Mouse (Mus musculus) limb, embryonic 14.5 days (tissue): Measurements from ENCODE around the gene Diaph3. TPM values are rescaled to one million over a fixed set of nuclear protein-coding genes. Genes with fewer than 3 reads are reported as not detected.
"Not testable (repeated sequence)": the region's sequence is repeated elsewhere in the genome, so short reads cannot be mapped to it uniquely, and the experiment has no call there.

Experiments
- ATAC-seq: fragments of 200-750 bp; cut with Nextera tagmentation; 2 replicates; pipeline ENCODE4 v1.8.0; 2017; ENCODE audit warnings: low read depth, moderate number of reproducible peaks, moderate TSS enrichment; ENCODE audit not compliant: low FRiP score
- DNase-seq: peaks from one replicate; pipeline ENCODE4 v3.0.0-alpha.2; 2015; ENCODE audit warnings: low spot score
- H3K27ac ChIP-seq: fragments of 300-500 bp; sonication (generic); replicated peaks from 2 replicates; pipeline ENCODE4 v1.5.1; 2014; ENCODE audit warnings: low read depth, mild to moderate bottlenecking, low read length, moderate library complexity, mixed read lengths
- H3K27me3 ChIP-seq: fragments of 300-500 bp; sonication (generic); 2 replicates; pipeline ENCODE4 v1.6.1; 2014; ENCODE audit warnings: low read length, mixed read lengths; ENCODE audit not compliant: control insufficient read depth, insufficient read depth
- H3K36me3 ChIP-seq: fragments of 300-500 bp; sonication (generic); 2 replicates; pipeline ENCODE4 v1.6.1; 2014; ENCODE audit warnings: mild to moderate bottlenecking, low read length, moderate library complexity, mixed read lengths; ENCODE audit not compliant: control insufficient read depth, insufficient read depth
- H3K4me1 ChIP-seq: fragments of 300-500 bp; sonication (generic); 2 replicates; pipeline ENCODE4 v1.6.1; 2014; ENCODE audit warnings: antibody characterized with exemption, low read length, mixed read lengths; ENCODE audit not compliant: control insufficient read depth, insufficient read depth
- H3K4me2 ChIP-seq: fragments of 300-500 bp; sonication (generic); replicated peaks from 2 replicates; pipeline ENCODE4 v1.6.1; 2014; ENCODE audit warnings: low read depth, mild to moderate bottlenecking, low read length, moderate library complexity; ENCODE audit not compliant: severe bottlenecking
- H3K4me3 ChIP-seq: fragments of 300-500 bp; sonication (generic); replicated peaks from 2 replicates; pipeline ENCODE4 v1.5.1; 2014; ENCODE audit warnings: low read length
- H3K9ac ChIP-seq: fragments of 300-500 bp; sonication (generic); 2 replicates; pipeline ENCODE4 v1.6.1; 2014; ENCODE audit warnings: mild to moderate bottlenecking, low read depth, low read length, moderate library complexity; ENCODE audit not compliant: severe bottlenecking
- H3K9me3 ChIP-seq: fragments of 300-500 bp; sonication (generic); 2 replicates; pipeline ENCODE4 v1.6.1; 2016; ENCODE audit warnings: low read length; ENCODE audit not compliant: control insufficient read depth
- POLR2A ChIP-seq: fragments of 200-500 bp; IDR thresholded peaks from 2 replicates; pipeline ENCODE4 v1.8.0; 2012; ENCODE audit warnings: inconsistent platforms, mild to moderate bottlenecking, moderate library complexity, borderline replicate concordance; ENCODE audit not compliant: insufficient read depth, insufficient read length; ENCODE audit errors: extremely low read depth
- WGBS: fragments of 180-500 bp; shearing (Covaris S2); extraction: QIAGEN DNeasy Blood & Tissue Kit; methylation state at CpG from one replicate; pipeline ENCODE4 v1.1.7; 2014; 5-methylcytosine and 5-hydroxymethylcytosine counted together
- polyA plus RNA-seq, 2 experiments: library from polyadenylated mRNA; depleted of rRNA in 1 of 2; stranded (reverse) in 1 of 2; unstranded in 1 of 2; fragments of >200 nt; fragmentation: Nextera tagmentation in 1 of 2; extraction: Ambion mirVana in 1 of 2; gene quantifications; 2 replicates each; pipeline versions ENCODE4 v1.2.1 to v1.2.3; 2012 to 2014

Diaph3 gene
- polyA plus RNA-seq, 2 experiments, result 7.3 to 10.5 TPM

DNA sequence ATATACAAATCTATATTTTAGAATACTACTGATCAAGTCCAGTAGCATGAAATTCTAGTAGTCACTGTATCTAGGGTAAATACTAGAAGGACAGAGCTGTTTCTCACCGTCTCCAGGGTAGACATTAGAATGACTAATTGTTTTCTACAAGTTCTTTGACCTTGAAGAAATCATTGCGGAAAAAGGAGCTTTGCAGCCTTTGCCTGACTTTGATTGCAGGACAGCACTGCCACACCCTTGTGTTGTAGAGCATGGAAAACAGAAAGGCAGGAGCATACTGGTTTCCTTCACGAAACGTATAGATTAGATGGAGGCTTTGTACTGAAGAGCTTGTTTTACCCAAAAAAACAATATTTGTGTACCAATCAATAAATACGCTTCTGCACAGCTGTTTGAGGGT lies 52.6 kb downstream of the Diaph3 start:
- H3K4me3 ChIP-seq, result no peak overlapping the region
- ATAC-seq (no peak), DNase-seq (no peak)
- no peak overlapping the region for H3K4me2 ChIP-seq
- H3K36me3 ChIP-seq, result no peaks in the 10 kb centered on the region
- no peaks in the 10 kb centered on the region for H3K4me1 ChIP-seq
- H3K9ac ChIP-seq, result no peak overlapping the region
- H3K27ac ChIP-seq, result no peak overlapping the region
- H3K9me3 ChIP-seq, result no peaks in the 10 kb centered on the region
- TF ChIP-seq POLR2A, result no peak
- no peaks in the 10 kb centered on the region for H3K27me3 ChIP-seq
- WGBS, result 88% methylated on average over 5 of the region's 5 CpGs

DNA sequence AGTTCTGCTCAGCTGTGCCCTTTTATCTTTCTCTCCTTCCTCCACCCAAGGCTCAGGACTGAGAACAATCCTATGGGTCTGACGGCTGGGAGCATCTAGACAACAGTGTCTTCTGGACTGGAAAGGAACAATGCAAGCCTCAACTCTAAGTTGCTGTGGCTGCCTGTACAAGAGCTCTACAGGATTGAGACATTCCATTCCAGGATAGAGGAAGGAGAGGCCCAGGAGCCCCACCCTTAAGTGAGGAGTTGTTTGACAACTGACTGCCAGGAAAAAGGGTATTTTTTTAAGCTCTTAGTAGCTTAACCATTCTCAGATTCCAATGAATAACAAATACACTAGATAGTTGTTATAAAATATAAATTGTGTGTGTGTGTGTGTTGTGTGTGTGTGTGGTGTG lies 53.0 kb downstream of the Diaph3 start:
- TF ChIP-seq POLR2A, result no peak
- H3K4me1 ChIP-seq, result no peaks in the 10 kb centered on the region
- no peak overlapping the region for H3K27ac ChIP-seq
- no peaks in the 10 kb centered on the region for H3K36me3 ChIP-seq
- ATAC-seq (no peak), DNase-seq (no peak)
- H3K9ac ChIP-seq, result no peak overlapping the region
- H3K27me3 ChIP-seq, result no peaks in the 10 kb centered on the region
- no peak overlapping the region for H3K4me2 ChIP-seq
- 73% methylated on average over 1 of the region's 1 CpGs for WGBS
- H3K9me3 ChIP-seq, result no peaks in the 10 kb centered on the region
- no peak overlapping the region for H3K4me3 ChIP-seq

DNA sequence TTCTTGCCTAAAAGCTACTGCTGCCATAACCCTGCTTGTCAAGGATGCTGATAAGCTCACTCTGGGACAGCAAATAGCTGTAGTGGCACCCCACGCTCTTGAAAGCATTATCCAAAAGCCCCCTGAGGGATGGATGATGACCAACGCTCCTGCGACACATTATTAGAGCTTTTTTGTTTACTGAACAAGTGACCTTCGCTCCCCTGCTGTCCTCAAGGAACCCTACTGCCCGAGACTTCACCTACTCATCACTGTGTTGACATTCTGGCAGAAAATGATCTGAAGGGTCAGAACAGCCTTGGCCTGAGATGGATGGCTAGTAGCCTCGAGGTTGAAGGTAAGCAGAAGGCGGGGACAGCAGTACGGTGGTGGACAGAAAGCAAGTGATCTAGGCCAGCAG lies 56.1 kb downstream of the Diaph3 start:
- WGBS, result 79% methylated on average over 8 of the region's 8 CpGs

DNA sequence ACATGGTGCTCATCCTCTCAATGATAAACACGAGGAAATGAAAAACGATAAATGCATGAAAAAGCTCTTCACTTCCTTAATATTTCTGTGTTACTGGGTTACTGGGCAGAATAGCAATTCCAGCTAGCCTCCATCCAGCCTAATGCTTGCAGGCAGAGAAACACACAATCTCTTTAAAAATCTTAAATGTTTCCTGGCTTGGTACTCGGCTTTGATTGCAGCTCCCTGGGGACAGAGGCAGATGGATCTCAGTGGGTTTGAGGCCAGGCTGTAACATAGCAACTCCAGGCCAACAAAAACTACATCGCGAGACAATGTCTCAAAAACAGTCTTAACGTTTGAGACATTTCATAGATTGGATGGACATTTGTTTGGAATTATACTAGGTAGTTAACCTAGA lies 57.1 kb downstream of the Diaph3 start:
- Histone ChIP-seq H3K27ac (no peak overlapping the region), H3K4me3 (no peak overlapping the region), H3K27me3 (no peaks in the 10 kb centered on the region), H3K9ac (no peak overlapping the region), H3K36me3 (no peaks in the 10 kb centered on the region), H3K9me3 (no peaks in the 10 kb centered on the region), H3K4me2 (no peak overlapping the region), H3K4me1 (no peaks in the 10 kb centered on the region)
- TF ChIP-seq POLR2A, result no peak
- DNase-seq, result no peak
- ATAC-seq, result no peak
- WGBS, result 62% methylated on average over 6 of the region's 6 CpGs

More for the DNA sequence above, 56.1 kb downstream of the Diaph3 start:
- H3K36me3 ChIP-seq, H3K27ac ChIP-seq, H3K9ac ChIP-seq, DNase-seq, H3K9me3 ChIP-seq, H3K27me3 ChIP-seq, H3K4me3 ChIP-seq, H3K4me1 ChIP-seq, ATAC-seq, H3K4me2 ChIP-seq: not testable (repeated sequence)

DNA sequence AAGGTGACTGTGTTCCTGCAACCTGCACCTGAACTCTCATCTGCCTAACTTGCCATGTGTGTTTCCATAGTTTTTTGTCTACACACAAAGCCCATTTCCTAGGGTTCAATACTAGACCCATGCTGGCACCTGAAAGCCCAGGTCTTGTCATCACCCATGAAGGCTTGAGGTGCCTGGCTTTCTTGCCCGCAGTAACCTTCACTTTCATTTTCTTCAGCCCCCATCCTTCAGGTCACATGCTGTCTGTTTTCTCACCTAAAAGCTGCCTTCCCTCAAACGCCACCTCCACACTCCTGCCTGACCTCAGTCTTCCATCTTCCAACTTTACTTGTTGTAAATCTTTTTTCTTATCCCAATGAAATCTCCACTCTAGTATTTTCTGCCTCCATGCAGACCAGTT lies 61.3 kb downstream of the Diaph3 start:
- no peak overlapping the region for H3K9ac ChIP-seq
- WGBS, result 80% methylated on average over 2 of the region's 2 CpGs
- H3K4me3 ChIP-seq, result no peak overlapping the region
- no peaks in the 10 kb centered on the region for H3K9me3 ChIP-seq
- no peaks in the 10 kb centered on the region for H3K4me1 ChIP-seq
- no peaks in the 10 kb centered on the region for H3K27me3 ChIP-seq
- H3K4me2 ChIP-seq, result no peak overlapping the region
- ATAC-seq (no peak), DNase-seq (no peak)
- no peak overlapping the region for H3K27ac ChIP-seq
- TF ChIP-seq POLR2A, result no peak
- H3K36me3 ChIP-seq, result no peaks in the 10 kb centered on the region

DNA sequence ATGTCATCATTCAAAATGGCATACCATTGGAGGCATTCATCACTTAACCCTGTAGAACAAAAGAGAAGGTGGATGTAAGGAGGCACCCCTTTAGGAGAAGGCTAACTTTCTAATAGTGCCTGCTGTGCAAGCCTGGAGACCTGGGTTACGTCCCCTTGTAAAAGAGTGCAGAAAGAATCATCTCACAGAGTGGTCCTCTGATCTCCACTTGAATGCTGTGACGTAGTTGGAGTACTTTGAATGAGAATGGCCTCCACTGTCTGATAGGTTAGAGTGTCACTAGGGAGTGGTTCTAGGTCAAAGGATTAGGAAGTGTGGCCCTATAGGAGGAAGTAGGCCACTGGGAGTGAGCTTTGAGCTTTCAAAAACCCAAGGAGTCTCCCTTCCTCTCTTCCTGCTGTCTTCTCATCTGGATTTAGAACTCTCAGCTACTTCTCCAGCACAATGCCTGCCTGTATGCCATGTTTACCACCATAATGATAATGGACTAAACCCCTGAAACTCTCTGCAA lies 66.0 kb downstream of the Diaph3 start:
- WGBS, result 86% methylated on average over 2 of the region's 2 CpGs
- TF ChIP-seq POLR2A, result no peak
- Histone ChIP-seq H3K4me3 (no peak overlapping the region), H3K9ac (no peak overlapping the region), H3K9me3 (no peaks in the 10 kb centered on the region), H3K27me3 (no peaks in the 10 kb centered on the region), H3K36me3 (no peaks in the 10 kb centered on the region), H3K4me1 (no peaks in the 10 kb centered on the region), H3K4me2 (no peak overlapping the region), H3K27ac (no peak overlapping the region)
- DNase-seq (no peak), ATAC-seq (no peak)
